ENCODE assay signal across 9 mouse cellular contexts in the genomic region with DNA sequence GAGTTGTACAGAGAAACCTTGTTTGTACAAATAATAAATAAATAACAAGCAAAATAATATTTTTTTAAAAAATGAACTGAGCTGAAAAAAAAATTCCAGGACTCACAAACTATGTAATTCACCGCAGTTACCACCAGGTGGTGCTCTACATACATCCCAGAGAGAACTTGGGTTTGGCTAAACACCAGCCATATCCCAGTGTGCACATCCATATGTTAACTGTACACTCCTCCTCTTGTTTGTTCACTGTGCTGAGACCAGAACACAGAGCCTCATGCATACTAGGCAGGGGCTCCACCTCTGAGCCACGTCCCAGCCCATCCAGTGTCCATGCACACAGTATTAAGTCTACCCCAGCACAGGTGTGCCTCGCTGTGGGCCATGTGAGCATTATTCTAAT. TPM values are rescaled to one million over a fixed set of nuclear protein-coding genes. Genes with fewer than 3 reads are reported as not detected.
A peak's percentile ranks its signal among the peaks of the same experiment; 100 is the strongest.
DNase-seq lines count a peak whose midpoint lies in the region; ATAC-seq and TF ChIP-seq lines count a peak whose summit lies in the region.
"Had no signal": no experiment of that assay in that cellular context is flagged by ENCODE, and none has a peak within 500 bp of the region (broad histone marks: within the 10 kb centered on the region; RNA-seq: fewer than 3 reads in every experiment).

No protein-coding gene starts in this region.

- 57% methylated on average over 3 of the region's 3 CpGs for whole genome bisulfite sequencing in heart, postnatal 0 days
- 55% methylated on average over 3 of the region's 3 CpGs for WGBS in heart, embryonic 12.5 days
- WGBS in limb, embryonic 14.5 days, result 60% methylated on average over 3 of the region's 3 CpGs

- H3K36me3 ChIP-seq in heart, postnatal 0 days (replicated peaks; ENCODE audit: control insufficient read depth, insufficient read depth, low read length), result peaks cover 54% of the 10 kb centered on the region
- peaks cover 73% of the 10 kb centered on the region for H3K36me3 ChIP-seq in heart, embryonic 12.5 days
- peaks cover 63% of the 10 kb centered on the region for H3K36me3 ChIP-seq in limb, embryonic 14.5 days (ENCODE audit: control insufficient read depth, insufficient read depth, low read length)

- peak; percentile 43 for DNase-seq in heart, postnatal 0 days (ENCODE audit: low spot score)
- DNase-seq in Muller cell, postnatal 12 days (ENCODE audit: inconsistent ontology term), result peak; percentile 32
- peak; percentile 79 for DNase-seq in embryo, embryonic 11 days
- DNase-seq in limb, embryonic 14.5 days (ENCODE audit: low spot score), result peak; percentile 78
- DNase-seq in natural killer cell, adult 2 months (ENCODE audit: low spot score in 2 of 2), result peak; percentile 21 to 39
- peak; percentile 31 for DNase-seq in yolk sac, embryonic 10.5 days (ENCODE audit: low spot score)

- H3K4me1 ChIP-seq in heart, postnatal 0 days (ENCODE audit: control insufficient read depth, insufficient read depth), result no peaks in the 10 kb centered on the region
- H3K4me1 ChIP-seq in heart, embryonic 12.5 days (replicated peaks), result peaks cover 17% of the 10 kb centered on the region
- no peaks in the 10 kb centered on the region for H3K4me1 ChIP-seq in limb, embryonic 14.5 days (ENCODE audit: control insufficient read depth, insufficient read depth, low read length)
- H3K4me1 ChIP-seq: embryonic facial prominence, embryonic 15.5 days had no signal

- H3K27ac ChIP-seq in heart, postnatal 0 days (ENCODE audit: low read depth), result no peak overlapping the region
- H3K27ac ChIP-seq in heart, embryonic 12.5 days (ENCODE audit: poor library complexity, severe bottlenecking), result no peak overlapping the region
- H3K27ac ChIP-seq in limb, embryonic 14.5 days (replicated peaks; ENCODE audit: low read depth, low read length), result no peak overlapping the region
- H3K27ac ChIP-seq: embryonic facial prominence, embryonic 15.5 days had no signal

- peak; percentile 45; the same call in 1 of the 2 replicates for ATAC-seq in heart, postnatal 0 days (ENCODE audit: insufficient read depth, low read depth)
- ATAC-seq in heart, embryonic 12.5 days (ENCODE audit: insufficient number of reproducible peaks, low FRiP score), result no peak
- peak; percentile 52 for ATAC-seq in inflammation-experienced regulatory T-cells, adult 6 months
- ATAC-seq in limb, embryonic 14.5 days (ENCODE audit: low FRiP score, low read depth), result no peak

- TF ChIP-seq POLR2A in limb, embryonic 14.5 days (IDR thresholded peaks at IDR 0.05; ENCODE audit: borderline replicate concordance, extremely low read depth, insufficient read depth, insufficient read length), result no peak

- H3K9ac ChIP-seq in heart, postnatal 0 days (replicated peaks; ENCODE audit: low read depth, low read length), result no peak overlapping the region
- no peak overlapping the region for H3K9ac ChIP-seq in heart, embryonic 12.5 days
- no peak overlapping the region for H3K9ac ChIP-seq in limb, embryonic 14.5 days (ENCODE audit: low read depth, low read length, severe bottlenecking)
- H3K9ac ChIP-seq: embryonic facial prominence, embryonic 15.5 days had no signal

- peak; percentile 84 for TF ChIP-seq CTCF in heart, postnatal 0 days (IDR thresholded peaks at IDR 0.05; ENCODE audit: low read depth)

- H3K9me3 ChIP-seq in heart, postnatal 0 days (replicated peaks; ENCODE audit: control insufficient read depth, low read length), result no peaks in the 10 kb centered on the region
- H3K9me3 ChIP-seq in heart, embryonic 12.5 days (replicated peaks), result no peaks in the 10 kb centered on the region
- H3K9me3 ChIP-seq in limb, embryonic 14.5 days (ENCODE audit: control insufficient read depth, low read length), result no peaks in the 10 kb centered on the region
- H3K9me3 ChIP-seq: embryonic facial prominence, embryonic 15.5 days had no signal

- no peak overlapping the region for H3K4me2 ChIP-seq in heart, postnatal 0 days (ENCODE audit: low read depth, low read length)
- H3K4me2 ChIP-seq in heart, embryonic 12.5 days, result no peak overlapping the region
- H3K4me2 ChIP-seq in limb, embryonic 14.5 days (replicated peaks; ENCODE audit: low read depth, low read length, severe bottlenecking), result no peak overlapping the region
- H3K4me2 ChIP-seq: embryonic facial prominence, embryonic 15.5 days had no signal

- no peaks in the 10 kb centered on the region for H3K27me3 ChIP-seq in heart, postnatal 0 days (ENCODE audit: control insufficient read depth, insufficient read depth, low read length)
- H3K27me3 ChIP-seq in heart, embryonic 12.5 days (replicated peaks), result no peaks in the 10 kb centered on the region
- no peaks in the 10 kb centered on the region for H3K27me3 ChIP-seq in limb, embryonic 14.5 days (ENCODE audit: control insufficient read depth, insufficient read depth, low read length)
- H3K27me3 ChIP-seq: embryonic facial prominence, embryonic 15.5 days had no signal

- H3K4me3 ChIP-seq in heart, postnatal 0 days (ENCODE audit: low read depth, low read length), result no peak overlapping the region
- no peak overlapping the region for H3K4me3 ChIP-seq in heart, embryonic 12.5 days
- H3K4me3 ChIP-seq in limb, embryonic 14.5 days (replicated peaks; ENCODE audit: low read length), result no peak overlapping the region
- H3K4me3 ChIP-seq: embryonic facial prominence, embryonic 15.5 days had no signal

- TF ChIP-seq EP300 in heart, postnatal 0 days (IDR thresholded peaks at IDR 0.05; ENCODE audit: low read depth), result no peak

RNA-seq across cellular contexts. Expression of a gene that starts 7.9 kb away (rescaled TPM):
- total RNA-seq in heart, postnatal 0 days (2014; rRNA removed; ENCODE audit: low replicate concordance), result 299 and 316 TPM in 2 replicates
- polyA plus RNA-seq in heart, postnatal 0 days (2015; fragmentation: Nextera tagmentation; extraction: Ambion mirVana), result 215 and 216 TPM in 2 replicates
- polyA plus RNA-seq in heart, embryonic 12.5 days (2016; fragmentation: Nextera tagmentation; extraction: Ambion mirVana), result 208 and 210 TPM in 2 replicates
- 100 to 1,000 TPM in 1 of 3 experiments, 10 to 100 TPM in 2; 62.5 to 127 (median 72.4) TPM for polyA plus RNA-seq in inflammation-experienced regulatory T-cells, adult 6 months (2017; shearing (Covaris generic))
- 271 and 297 TPM in 2 replicates for polyA plus RNA-seq in limb, embryonic 14.5 days (2012; rRNA removed)
- polyA plus RNA-seq in limb, embryonic 14.5 days (2014; fragmentation: Nextera tagmentation; extraction: Ambion mirVana), result 271 and 295 TPM in 2 replicates

RNA-seq across cellular contexts. Expression of a gene that starts 24.4 kb away (rescaled TPM):
- not detected in 2 replicates for total RNA-seq in heart, postnatal 0 days (2014; rRNA removed; ENCODE audit: low replicate concordance)
- not detected in 2 replicates for polyA plus RNA-seq in heart, postnatal 0 days (2015; fragmentation: Nextera tagmentation; extraction: Ambion mirVana)
- polyA plus RNA-seq in heart, embryonic 12.5 days (2016; fragmentation: Nextera tagmentation; extraction: Ambion mirVana), result not detected in 2 replicates
- not detected for polyA plus RNA-seq in inflammation-experienced regulatory T-cells, adult 6 months (2017; shearing (Covaris generic))
- polyA plus RNA-seq in limb, embryonic 14.5 days (2012; rRNA removed), result 0.04 and 0.10 TPM in 2 replicates
- not detected in 2 replicates for polyA plus RNA-seq in limb, embryonic 14.5 days (2014; fragmentation: Nextera tagmentation; extraction: Ambion mirVana)
- polyA plus RNA-seq: embryonic facial prominence, embryonic 15.5 days had no signal

RNA-seq across cellular contexts. Expression of a gene that starts 35.0 kb away (rescaled TPM):
- 55.8 and 81.4 TPM in 2 replicates for total RNA-seq in heart, postnatal 0 days (2014; rRNA removed; ENCODE audit: low replicate concordance)
- polyA plus RNA-seq in heart, postnatal 0 days (2015; fragmentation: Nextera tagmentation; extraction: Ambion mirVana), result 27.1 and 28.1 TPM in 2 replicates
- polyA plus RNA-seq in heart, embryonic 12.5 days (2016; fragmentation: Nextera tagmentation; extraction: Ambion mirVana), result 50.8 and 52.0 TPM in 2 replicates
- 100 to 1,000 TPM; 134 to 155 (median 155) TPM for polyA plus RNA-seq in inflammation-experienced regulatory T-cells, adult 6 months (2017; shearing (Covaris generic))
- 80.3 and 96.1 TPM in 2 replicates for polyA plus RNA-seq in limb, embryonic 14.5 days (2012; rRNA removed)
- 21.7 and 24.4 TPM in 2 replicates for polyA plus RNA-seq in limb, embryonic 14.5 days (2014; fragmentation: Nextera tagmentation; extraction: Ambion mirVana)

Comparison
In these comparisons a context has a peak if more than half of its experiments do, and no peak if none do; other contexts are left out.
1. ATAC-seq: peak in heart, postnatal 0 days (single experiment) and inflammation-experienced regulatory T-cells, adult 6 months (single experiment); none in heart, embryonic 12.5 days (single experiment) and limb, embryonic 14.5 days (single experiment).
2. Peak in every context shown above with its lines, with median percentiles within 50 percentile points of each other: DNase-seq.